Mouse (Mus musculus): ENCODE measurements around the gene Slc36a2.

GRCm38 (mm10) chr11:55113209-55113860, 71.5 kb downstream of the Slc36a2 start:
- TF ChIP-seq TAL1 (IDR thresholded peaks at IDR 0.05; ENCODE audit: low read length) (no peak), GATA1 (IDR thresholded peaks at IDR 0.05; ENCODE audit: low read length) (no peak)
